Mouse (Mus musculus) limb, embryonic 13.5 days (tissue): Measurements from ENCODE around the gene Cxadr. TPM values are rescaled to one million over a fixed set of nuclear protein-coding genes. Genes with fewer than 3 reads are reported as not detected.
A peak's percentile ranks its signal among the peaks of the same experiment; 100 is the strongest.

Source experiments
- ATAC-seq: fragments of 200-750 bp; cut with Nextera tagmentation; 2 replicates; pipeline ENCODE4 v1.8.0; 2017; ENCODE audit warnings: low read depth, moderate number of reproducible peaks, moderate TSS enrichment; ENCODE audit not compliant: low FRiP score
- H3K27ac ChIP-seq: fragments of 300-500 bp; sonication (generic); 2 replicates; pipeline ENCODE4 v1.5.1; 2015; ENCODE audit warnings: inconsistent platforms, mild to moderate bottlenecking, moderate library complexity
- H3K27me3 ChIP-seq: fragments of 300-500 bp; sonication (generic); 2 replicates; pipeline ENCODE4 v1.6.1; 2015; ENCODE audit warnings: mild to moderate bottlenecking, inconsistent platforms
- H3K36me3 ChIP-seq: fragments of 300-500 bp; sonication (generic); 2 replicates; pipeline ENCODE4 v1.6.1; 2015; ENCODE audit warnings: inconsistent platforms, mild to moderate bottlenecking, moderate library complexity
- H3K4me1 ChIP-seq: fragments of 300-500 bp; sonication (generic); 2 replicates; pipeline ENCODE4 v1.6.1; 2015; ENCODE audit warnings: inconsistent platforms
- H3K4me2 ChIP-seq: fragments of 300-500 bp; sonication (generic); replicated peaks from 2 replicates; pipeline ENCODE4 v1.6.1; 2015; ENCODE audit warnings: inconsistent platforms, mild to moderate bottlenecking, moderate library complexity
- H3K4me3 ChIP-seq: fragments of 300-500 bp; sonication (generic); 2 replicates; pipeline ENCODE4 v1.5.1; 2015; ENCODE audit warnings: moderate library complexity, mild to moderate bottlenecking, inconsistent platforms
- H3K9ac ChIP-seq: fragments of 300-500 bp; sonication (generic); 2 replicates; pipeline ENCODE4 v1.6.1; 2015; ENCODE audit warnings: mild to moderate bottlenecking, inconsistent platforms
- H3K9me3 ChIP-seq: fragments of 300-500 bp; sonication (generic); 2 replicates; pipeline ENCODE4 v1.6.1; 2016; ENCODE audit warnings: inconsistent platforms
- WGBS: fragments of 180-500 bp; shearing (Covaris S2); methylation state at CpG from one replicate; pipeline ENCODE4 v1.1.7; 2015; 5-methylcytosine and 5-hydroxymethylcytosine counted together
- polyA plus RNA-seq: library from polyadenylated mRNA; unstranded; fragments of >200 nt; fragmentation: Nextera tagmentation; extraction: Ambion mirVana; gene quantifications from 2 replicates; pipeline ENCODE4 v1.2.1, GENCODE M21; 2015

The Cxadr gene
- polyA plus RNA-seq, 1 experiment from 2014 or later = 25.6 TPM

DNA sequence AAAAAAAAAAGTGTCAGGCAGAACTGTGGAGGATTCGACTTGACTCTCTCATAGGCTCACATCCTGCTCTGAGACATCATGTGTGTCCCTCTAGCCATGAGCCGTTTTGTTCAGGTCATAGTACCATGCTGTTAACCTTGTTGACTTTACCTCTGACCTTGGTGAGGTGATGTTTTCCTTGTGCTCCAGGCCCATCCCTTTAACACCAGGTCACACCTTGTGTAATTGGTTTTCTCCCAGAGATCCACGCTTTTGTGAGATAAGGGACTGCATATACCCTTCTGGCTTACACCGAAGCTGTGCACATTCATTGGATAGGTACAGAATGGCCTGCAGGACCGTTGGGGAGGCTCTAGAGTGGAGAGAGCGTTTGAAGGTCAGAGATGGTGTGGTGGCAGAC, 8.0 kb downstream of the Cxadr start:
- H3K9ac ChIP-seq = no peak overlapping the region
- no peaks in the 10 kb centered on the region for H3K9me3 ChIP-seq
- H3K27ac ChIP-seq = no peak overlapping the region
- peaks cover 16% of the 10 kb centered on the region for H3K4me1 ChIP-seq
- H3K4me2 ChIP-seq = no peak overlapping the region
- 87% methylated on average over 6 of the region's 6 CpGs for WGBS
- ATAC-seq = no peak
- no peak overlapping the region for H3K4me3 ChIP-seq
- H3K27me3 ChIP-seq = no peaks in the 10 kb centered on the region
- no peaks in the 10 kb centered on the region for H3K36me3 ChIP-seq

DNA sequence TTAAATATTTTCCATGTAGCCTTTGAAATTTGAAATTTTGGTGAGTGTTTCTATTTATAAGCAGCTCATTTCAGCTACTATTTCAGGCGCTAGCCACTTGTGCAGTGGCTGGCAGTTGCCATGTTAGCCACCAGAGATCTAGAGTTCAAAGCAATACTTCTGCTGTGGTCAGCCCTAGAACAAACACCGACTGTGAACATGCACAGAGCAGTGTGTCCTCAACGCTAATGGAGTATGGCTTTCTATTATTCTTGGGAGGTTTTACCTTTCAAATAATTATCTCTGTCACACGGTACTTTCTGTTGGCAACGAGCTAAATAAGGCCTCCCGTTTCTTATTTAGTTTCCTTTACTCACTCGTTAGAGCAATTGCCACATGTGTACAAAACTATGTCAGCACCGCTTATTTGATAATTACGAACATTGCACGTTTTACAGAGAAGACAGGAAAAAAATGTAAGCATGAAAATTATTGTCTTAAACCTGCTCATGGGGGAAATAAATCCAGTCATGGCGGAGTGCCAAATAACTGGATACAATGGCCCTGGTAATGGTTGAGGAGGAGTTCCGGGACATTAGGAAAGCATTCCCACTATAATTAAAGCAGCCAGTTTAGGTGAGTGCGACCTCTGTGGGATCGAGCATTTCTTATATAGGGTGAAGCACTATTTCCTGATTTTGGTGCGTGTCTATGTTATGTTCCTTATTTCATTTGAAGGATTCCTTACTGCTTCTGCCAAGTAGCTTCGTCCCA, 12.0 kb downstream of the Cxadr start:
- Histone ChIP-seq H3K36me3 (no peaks in the 10 kb centered on the region), H3K4me3 (no peak overlapping the region), H3K9me3 (no peaks in the 10 kb centered on the region), H3K4me2 (peak overlapping the region; percentile 26), H3K27me3 (no peaks in the 10 kb centered on the region), H3K27ac (no peak overlapping the region), H3K9ac (no peak overlapping the region), H3K4me1 (peaks cover 27% of the 10 kb centered on the region)
- 47% methylated on average over 16 of the region's 16 CpGs for WGBS
- no peak for ATAC-seq

DNA sequence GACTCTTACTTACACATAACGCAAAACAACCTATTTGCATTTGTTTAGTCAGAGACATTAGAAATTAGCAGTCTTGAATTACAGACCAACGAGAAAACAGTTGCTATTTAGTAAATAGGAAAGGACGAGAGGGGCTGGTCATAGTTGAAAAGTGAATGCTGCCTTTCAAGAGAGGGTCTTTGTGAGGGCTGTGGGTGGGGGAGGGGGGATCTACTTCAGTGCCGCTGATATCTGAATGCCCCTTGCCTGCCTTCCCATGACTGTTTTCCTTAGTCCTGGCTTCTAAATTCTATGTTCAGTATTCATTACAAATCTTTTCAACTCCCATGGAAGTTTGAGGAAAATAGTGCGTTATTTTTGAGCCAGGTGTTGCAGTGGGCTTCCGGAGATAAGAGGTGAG, 12.7 kb downstream of the Cxadr start:
- Histone ChIP-seq H3K36me3 (no peaks in the 10 kb centered on the region), H3K27ac (no peak overlapping the region), H3K4me2 (peak overlapping the region; percentile 26; the same call in 1 of the 2 replicates), H3K9me3 (no peaks in the 10 kb centered on the region), H3K4me3 (no peak overlapping the region), H3K4me1 (peaks cover 32% of the 10 kb centered on the region), H3K9ac (no peak overlapping the region), H3K27me3 (no peaks in the 10 kb centered on the region)
- 71% methylated on average over 6 of the region's 6 CpGs for WGBS
- ATAC-seq = no peak

DNA sequence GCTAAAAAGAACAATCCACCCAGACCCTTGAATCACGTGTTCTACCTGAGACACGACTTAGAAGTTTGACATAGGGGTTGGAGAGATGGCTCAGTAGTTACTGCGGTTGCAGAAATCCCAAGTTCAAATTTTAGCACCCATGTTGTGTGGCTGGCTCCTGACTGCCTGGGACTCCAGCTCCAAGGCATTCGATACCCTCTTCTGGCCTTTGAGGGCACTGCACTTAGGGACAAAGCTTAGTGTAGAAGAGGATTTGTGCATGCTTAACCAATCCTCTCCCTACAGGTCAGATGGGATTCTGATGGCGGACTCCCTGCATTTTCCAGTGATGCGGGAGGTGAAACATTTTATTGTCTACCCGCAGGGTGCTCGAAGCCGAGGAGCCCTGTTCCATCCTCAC, 15.6 kb downstream of the Cxadr start:
- 84% methylated on average over 9 of the region's 9 CpGs for WGBS
- no peak for ATAC-seq

DNA sequence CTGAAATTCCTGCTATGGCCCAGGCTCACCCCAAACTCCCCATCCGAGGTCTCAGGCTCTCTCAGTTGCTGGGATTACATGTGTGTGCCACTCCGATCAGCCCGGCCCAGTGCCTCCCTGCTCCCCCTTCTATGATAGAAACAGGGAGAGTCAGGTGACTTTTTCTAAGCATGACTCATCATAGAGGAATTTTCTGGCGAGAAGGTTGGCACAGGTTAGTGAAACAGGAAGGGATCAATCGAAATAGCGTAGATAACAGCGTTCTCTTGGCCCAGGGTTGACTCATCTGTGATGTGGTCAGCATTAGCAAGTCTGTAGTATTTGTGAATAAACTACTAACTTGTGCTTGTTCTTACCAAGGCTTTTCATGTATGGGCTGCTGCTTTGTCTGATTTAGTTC, 16.7 kb downstream of the Cxadr start:
- Histone ChIP-seq H3K9me3 (no peaks in the 10 kb centered on the region), H3K27ac (no peak overlapping the region), H3K36me3 (no peaks in the 10 kb centered on the region), H3K4me2 (no peak overlapping the region), H3K9ac (no peak overlapping the region), H3K4me3 (no peak overlapping the region), H3K27me3 (no peaks in the 10 kb centered on the region), H3K4me1 (peaks cover 47% of the 10 kb centered on the region)
- no peak for ATAC-seq
- 76% methylated on average over 7 of the region's 7 CpGs for WGBS

More for the DNA sequence above, 15.6 kb downstream of the Cxadr start:
- no peak overlapping the region for H3K27ac ChIP-seq
- H3K27me3 ChIP-seq = no peaks in the 10 kb centered on the region
- no peak overlapping the region for H3K4me2 ChIP-seq
- no peaks in the 10 kb centered on the region for H3K9me3 ChIP-seq
- peaks cover 39% of the 10 kb centered on the region for H3K4me1 ChIP-seq
- no peak overlapping the region for H3K4me3 ChIP-seq
- no peaks in the 10 kb centered on the region for H3K36me3 ChIP-seq
- no peak overlapping the region for H3K9ac ChIP-seq

DNA sequence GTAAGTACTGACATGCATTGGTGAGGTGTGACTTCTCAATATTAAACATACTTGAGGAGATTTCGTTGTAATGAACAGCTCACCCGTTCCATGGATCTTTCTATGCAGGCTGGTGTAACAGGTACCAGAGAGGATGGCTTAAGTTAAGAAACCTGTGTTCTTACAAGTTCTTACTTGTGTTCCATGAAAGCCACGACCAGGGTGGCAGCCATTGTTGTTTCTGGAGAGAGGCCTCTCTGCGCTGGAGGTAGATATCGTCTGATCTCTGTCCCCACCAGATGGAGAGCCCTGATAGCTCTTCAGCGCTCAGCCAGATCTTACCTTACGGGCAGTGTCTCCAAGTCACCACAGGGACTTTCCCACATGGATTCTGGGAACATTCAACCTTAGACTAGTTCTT, 18.4 kb downstream of the Cxadr start:
- Histone ChIP-seq H3K27me3 (no peaks in the 10 kb centered on the region), H3K4me1 (peaks cover 30% of the 10 kb centered on the region), H3K4me3 (no peak overlapping the region), H3K9me3 (no peaks in the 10 kb centered on the region), H3K36me3 (no peaks in the 10 kb centered on the region), H3K27ac (no peak overlapping the region), H3K4me2 (no peak overlapping the region), H3K9ac (no peak overlapping the region)
- WGBS = 76% methylated on average over 7 of the region's 7 CpGs
- ATAC-seq = no peak

DNA sequence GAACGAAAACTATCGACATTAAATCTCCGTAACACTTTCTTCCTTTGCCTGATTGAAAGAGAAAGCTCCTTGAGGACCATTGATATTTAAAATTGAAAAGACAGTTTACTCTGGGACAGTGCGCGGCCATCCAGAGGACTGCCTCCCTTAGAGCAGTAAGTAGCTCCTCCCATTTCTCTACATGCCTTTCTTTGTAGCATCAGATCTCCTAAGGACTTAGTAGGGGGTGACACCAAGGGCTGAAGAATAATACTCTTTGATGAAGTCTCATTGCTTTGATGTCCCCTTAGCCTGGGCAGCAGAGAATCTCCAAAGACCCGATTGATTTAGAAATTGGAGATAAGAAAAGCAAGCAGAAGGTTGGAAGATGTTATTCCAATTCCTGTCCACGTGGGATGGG, 20.3 kb downstream of the Cxadr start:
- Histone ChIP-seq H3K9ac (no peak overlapping the region), H3K9me3 (no peaks in the 10 kb centered on the region), H3K36me3 (peaks cover 13% of the 10 kb centered on the region), H3K4me3 (no peak overlapping the region), H3K27me3 (no peaks in the 10 kb centered on the region), H3K27ac (no peak overlapping the region), H3K4me1 (peaks cover 30% of the 10 kb centered on the region), H3K4me2 (no peak overlapping the region; the same call in 1 of the 2 replicates)
- ATAC-seq = no peak
- WGBS = 27% methylated on average over 7 of the region's 7 CpGs

DNA sequence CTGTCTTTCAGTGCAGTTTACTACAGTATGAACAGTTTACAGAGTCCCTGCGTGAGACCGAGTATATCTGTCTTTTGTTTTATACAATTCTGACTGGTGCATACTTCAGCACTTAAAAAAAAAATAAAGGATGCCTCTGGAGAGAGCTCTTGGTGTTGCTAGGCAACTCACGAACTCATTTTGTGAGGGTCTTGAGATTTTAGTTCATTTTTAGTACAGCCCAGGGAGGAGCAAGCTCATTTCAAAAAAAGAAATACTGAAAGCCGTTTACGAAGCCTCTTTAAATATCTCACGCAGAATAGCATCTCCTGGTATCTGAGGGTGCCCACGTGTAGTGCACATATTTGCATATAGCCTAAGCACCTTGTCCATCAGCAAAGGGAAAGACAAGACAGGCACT, 20.9 kb downstream of the Cxadr start:
- Histone ChIP-seq H3K4me2 (no peak overlapping the region), H3K27me3 (no peaks in the 10 kb centered on the region), H3K36me3 (peaks cover 18% of the 10 kb centered on the region), H3K27ac (no peak overlapping the region), H3K9ac (no peak overlapping the region), H3K4me1 (peaks cover 30% of the 10 kb centered on the region), H3K4me3 (no peak overlapping the region), H3K9me3 (no peaks in the 10 kb centered on the region)
- ATAC-seq = no peak; the same call in 1 of the 2 replicates
- WGBS = 58% methylated on average over 7 of the region's 7 CpGs

DNA sequence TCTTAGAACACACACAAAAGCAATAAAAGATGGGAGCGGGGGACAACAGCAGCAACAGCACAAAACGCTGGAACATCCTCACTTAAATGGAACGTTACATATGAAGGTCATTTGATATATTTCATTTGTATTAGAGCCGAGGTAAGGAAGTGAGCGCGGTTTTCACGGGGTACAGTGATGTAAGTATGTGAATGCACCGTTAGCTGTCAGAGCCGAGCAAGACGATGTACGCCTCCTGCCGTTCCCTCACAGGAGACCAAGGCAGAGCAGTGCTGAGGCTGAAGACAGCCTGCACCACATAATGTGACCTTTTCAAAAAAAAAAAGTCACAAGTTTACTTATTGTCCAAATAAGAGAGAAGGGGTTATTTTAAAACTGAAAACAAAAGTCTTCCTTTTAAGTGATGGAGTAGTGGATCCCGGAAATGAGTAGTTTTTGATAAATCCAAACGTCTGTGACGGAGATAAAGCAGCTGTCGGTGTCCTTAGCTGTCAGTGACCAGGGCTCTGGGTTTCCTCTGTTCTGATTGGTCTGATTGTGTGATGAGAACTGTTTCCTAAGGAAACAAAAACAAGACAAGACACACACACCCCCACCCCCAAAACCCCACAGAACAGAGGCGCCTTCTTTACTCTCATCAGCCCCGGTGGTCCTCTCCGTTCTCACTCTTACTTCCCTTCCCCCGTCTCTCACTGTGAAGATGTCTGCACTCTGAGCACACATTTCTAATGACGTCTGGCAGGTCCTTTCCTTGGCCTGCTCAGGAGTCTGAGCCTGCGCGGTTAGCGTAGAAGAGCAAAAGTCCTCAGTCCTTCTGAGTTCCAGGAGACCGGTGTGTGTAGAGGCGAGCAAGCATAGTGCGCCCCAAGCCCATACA, 24.9 kb downstream of the Cxadr start:
- no peaks in the 10 kb centered on the region for H3K27me3 ChIP-seq
- H3K27ac ChIP-seq = no peak overlapping the region
- H3K9ac ChIP-seq = no peak overlapping the region
- H3K36me3 ChIP-seq = peaks cover 39% of the 10 kb centered on the region
- no peak for ATAC-seq
- H3K4me3 ChIP-seq = no peak overlapping the region
- peaks cover 16% of the 10 kb centered on the region for H3K4me1 ChIP-seq
- no peaks in the 10 kb centered on the region for H3K9me3 ChIP-seq
- WGBS = 85% methylated on average over 27 of the region's 27 CpGs
- no peak overlapping the region for H3K4me2 ChIP-seq

DNA sequence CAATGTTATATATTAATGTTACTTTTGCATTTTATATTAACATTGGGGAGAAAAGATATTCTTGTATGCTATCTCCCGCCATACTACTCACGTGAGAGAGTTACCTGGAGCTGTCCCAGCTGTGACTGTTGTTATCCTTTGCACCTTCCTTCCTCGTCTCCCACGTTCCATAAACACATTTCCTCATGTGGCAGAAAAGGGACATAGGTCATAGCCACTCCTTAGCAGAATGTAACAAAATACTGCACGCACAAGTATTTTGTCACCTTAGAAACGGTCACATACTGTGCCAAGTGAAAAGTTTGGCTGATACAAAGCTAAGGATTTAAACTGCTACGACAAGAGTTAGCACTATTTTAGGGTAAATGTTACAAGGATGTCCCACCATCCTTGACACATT, 26.3 kb downstream of the Cxadr start:
- WGBS = 88% methylated on average over 7 of the region's 7 CpGs
- no peak overlapping the region for H3K9ac ChIP-seq
- H3K9me3 ChIP-seq = no peaks in the 10 kb centered on the region
- no peak overlapping the region for H3K4me3 ChIP-seq
- no peak overlapping the region for H3K4me2 ChIP-seq
- H3K4me1 ChIP-seq = peaks cover 4% of the 10 kb centered on the region; the same call in 1 of the 2 replicates
- H3K36me3 ChIP-seq = peaks cover 41% of the 10 kb centered on the region
- no peaks in the 10 kb centered on the region for H3K27me3 ChIP-seq
- ATAC-seq = no peak
- no peak overlapping the region for H3K27ac ChIP-seq

DNA sequence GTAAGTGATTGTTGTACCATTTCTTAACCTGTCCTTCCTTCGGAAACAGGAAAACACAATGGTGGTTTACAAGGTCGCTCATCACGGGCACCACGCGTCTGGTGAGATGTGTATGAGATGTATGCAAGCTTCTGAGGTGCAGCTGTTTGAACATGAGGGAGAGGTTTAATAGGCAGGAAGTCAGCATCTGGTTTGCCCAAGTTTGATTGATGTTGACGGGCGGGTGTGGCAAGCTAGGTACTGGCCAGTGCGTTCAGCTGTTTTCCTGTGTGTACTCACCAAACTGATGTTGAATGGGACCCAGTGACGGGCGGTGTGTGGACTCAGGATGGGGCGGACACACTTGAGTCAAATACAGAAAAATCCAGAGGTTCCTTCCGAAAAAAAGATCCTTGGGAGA, 26.7 kb downstream of the Cxadr start:
- 86% methylated on average over 12 of the region's 12 CpGs for WGBS

DNA sequence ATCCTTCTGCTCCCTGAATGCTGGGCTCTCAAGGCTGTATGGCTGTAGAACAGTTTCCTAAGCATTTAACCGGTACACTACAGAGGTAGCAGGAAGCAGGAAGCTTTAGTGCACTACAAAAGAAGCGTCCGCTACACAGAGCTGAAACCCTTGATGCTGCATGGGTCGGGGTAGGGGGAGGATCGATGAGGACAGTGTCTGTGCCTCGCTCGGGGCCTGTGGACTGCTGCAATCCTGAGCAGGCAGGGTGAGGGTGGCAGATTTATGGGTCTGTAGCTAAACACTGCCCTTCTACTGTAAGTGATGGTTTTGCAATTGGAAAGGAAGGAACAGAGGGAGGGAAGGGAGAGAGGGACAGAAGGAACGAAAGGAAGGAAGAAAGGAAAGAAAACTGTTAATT, 35.9 kb downstream of the Cxadr start:
- 0 out of 2 replicates have a peak, but pooled peaks cover 6% of the 10 kb centered on the region for H3K4me1 ChIP-seq
- no peak for ATAC-seq
- H3K4me2 ChIP-seq = no peak overlapping the region
- no peaks in the 10 kb centered on the region for H3K9me3 ChIP-seq
- H3K4me3 ChIP-seq = no peak overlapping the region
- no peak overlapping the region for H3K27ac ChIP-seq
- H3K36me3 ChIP-seq = peaks cover 39% of the 10 kb centered on the region
- no peaks in the 10 kb centered on the region for H3K27me3 ChIP-seq
- no peak overlapping the region for H3K9ac ChIP-seq
- 44% methylated on average over 8 of the region's 8 CpGs for WGBS

More for the DNA sequence above, 26.7 kb downstream of the Cxadr start:
- 0 out of 2 replicates have a peak, but pooled peaks cover under 1% of the 10 kb centered on the region for H3K4me1 ChIP-seq
- H3K27me3 ChIP-seq = no peaks in the 10 kb centered on the region
- no peak overlapping the region for H3K9ac ChIP-seq
- peaks cover 46% of the 10 kb centered on the region for H3K36me3 ChIP-seq
- no peak overlapping the region for H3K27ac ChIP-seq
- no peak for ATAC-seq
- H3K4me2 ChIP-seq = no peak overlapping the region
- no peak overlapping the region for H3K4me3 ChIP-seq
- H3K9me3 ChIP-seq = no peaks in the 10 kb centered on the region
